Mouse (Mus musculus) heart, embryonic 15.5 days (tissue): ENCODE results near the gene Olfr825. TPM values are rescaled to one million over a fixed set of nuclear protein-coding genes. Genes with fewer than 3 reads are reported as not detected.
"Not testable (repeated sequence)": the region's sequence is repeated elsewhere in the genome, so short reads cannot be mapped to it uniquely, and the experiment has no call there.

Experiments
- ATAC-seq: fragments of 200-750 bp; cut with Nextera tagmentation; replicated peaks from 2 replicates; pipeline ENCODE4 v1.8.0; 2017; ENCODE audit warnings: low read depth, moderate TSS enrichment; ENCODE audit not compliant: insufficient number of reproducible peaks, insufficient read depth, low FRiP score
- H3K27ac ChIP-seq: fragments of 300-500 bp; sonication (generic); 2 replicates; pipeline ENCODE4 v1.5.1; 2015; ENCODE audit warnings: mild to moderate bottlenecking, inconsistent platforms
- H3K27me3 ChIP-seq: fragments of 300-500 bp; sonication (generic); 2 replicates; pipeline ENCODE4 v1.6.1; 2015; ENCODE audit warnings: inconsistent platforms
- H3K36me3 ChIP-seq: fragments of 300-500 bp; sonication (generic); 2 replicates; pipeline ENCODE4 v1.6.1; 2015; ENCODE audit warnings: mild to moderate bottlenecking, inconsistent platforms
- H3K4me1 ChIP-seq: fragments of 300-500 bp; sonication (generic); replicated peaks from 2 replicates; pipeline ENCODE4 v1.6.1; 2015; ENCODE audit warnings: inconsistent platforms
- H3K4me2 ChIP-seq: fragments of 300-500 bp; sonication (generic); 2 replicates; pipeline ENCODE4 v1.6.1; 2015; ENCODE audit warnings: inconsistent platforms, mild to moderate bottlenecking, moderate library complexity
- H3K4me3 ChIP-seq: fragments of 300-500 bp; sonication (generic); 2 replicates; pipeline ENCODE4 v1.5.1; 2015; ENCODE audit warnings: mild to moderate bottlenecking, inconsistent platforms
- H3K9ac ChIP-seq: fragments of 300-500 bp; sonication (generic); 2 replicates; pipeline ENCODE4 v1.6.1; 2015; ENCODE audit warnings: mild to moderate bottlenecking, inconsistent platforms
- H3K9me3 ChIP-seq: fragments of 300-500 bp; sonication (generic); replicated peaks from 2 replicates; pipeline ENCODE4 v1.6.1; 2016; ENCODE audit warnings: inconsistent platforms
- WGBS: fragments of 180-500 bp; shearing (Covaris S2); methylation state at CpG from one replicate; pipeline ENCODE4 v1.1.7; 2015; ENCODE audit warnings: mixed read lengths; 5-methylcytosine and 5-hydroxymethylcytosine counted together
- polyA plus RNA-seq: library from polyadenylated mRNA; unstranded; fragments of >200 nt; fragmentation: Nextera tagmentation; extraction: Ambion mirVana; gene quantifications from 2 replicates; pipeline ENCODE4 v1.2.1, GENCODE M21; 2015

Gene Olfr825
- not detected in 2 replicates for polyA plus RNA-seq

- no peaks in the 10 kb centered on the region for H3K4me1 ChIP-seq
- H3K27me3 ChIP-seq = no peaks in the 10 kb centered on the region
- no peak within 1 kb of the TSS for H3K27ac ChIP-seq
- H3K9me3 ChIP-seq = no peaks in the 10 kb centered on the region
- no peaks in the 10 kb centered on the region for H3K36me3 ChIP-seq
- no peak for ATAC-seq
- no peak within 1 kb of the TSS for H3K4me2 ChIP-seq
- no peak within 1 kb of the TSS for H3K4me3 ChIP-seq
- no peak within 1 kb of the TSS for H3K9ac ChIP-seq
Observed at GRCm38 (mm10) chr10:130166666-130167065, at the start of gene Olfr825. Gene Olfr825 (minus strand): TSS chr10:130166766.

DNA sequence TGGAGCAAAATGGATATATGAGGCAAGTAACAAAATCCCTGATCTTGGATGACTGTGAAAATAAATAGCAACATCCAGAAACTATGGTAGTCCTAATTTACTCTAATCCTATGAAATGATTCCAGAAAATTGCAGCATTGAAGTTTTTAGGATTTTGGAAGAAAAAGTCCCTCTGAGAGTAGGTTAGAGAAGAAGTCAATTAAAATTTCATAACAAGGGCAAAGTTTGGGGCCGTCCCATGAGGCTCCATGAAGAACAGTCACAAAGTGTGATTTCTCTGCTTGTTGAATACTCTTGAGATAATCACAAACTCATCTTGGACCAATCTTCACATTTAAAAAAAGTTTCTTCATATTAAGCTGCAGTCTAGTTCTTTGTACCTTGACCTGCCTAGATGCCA is 47.7 kb upstream of the Olfr825 start, which contains the start of gene Olfr827:
Olfr827 (minus strand) TSS at position 101 of the 400 bp plus-strand sequence.
- Histone ChIP-seq H3K27ac (no peak within 1 kb of the TSS), H3K9me3 (no peaks in the 10 kb centered on the region), H3K4me1 (no peaks in the 10 kb centered on the region), H3K4me2 (no peak within 1 kb of the TSS), H3K9ac (no peak within 1 kb of the TSS), H3K4me3 (no peak within 1 kb of the TSS), H3K36me3 (no peaks in the 10 kb centered on the region), H3K27me3 (no peaks in the 10 kb centered on the region)
- WGBS = 74% methylated on average over 1 of the region's 1 CpGs
- ATAC-seq = no peak

GRCm38 (mm10) chr10:130184086-130184485 is 17.5 kb upstream of the Olfr825 start, which contains the start of gene Olfr826:
Gene Olfr826 (minus strand): TSS chr10:130184186.
- Histone ChIP-seq H3K9ac (no peak within 1 kb of the TSS), H3K27me3 (no peaks in the 10 kb centered on the region), H3K4me2 (no peak within 1 kb of the TSS), H3K36me3 (no peaks in the 10 kb centered on the region), H3K9me3 (no peaks in the 10 kb centered on the region), H3K4me1 (no peaks in the 10 kb centered on the region), H3K27ac (no peak within 1 kb of the TSS), H3K4me3 (no peak within 1 kb of the TSS)
- 57% methylated on average over 1 of the region's 1 CpGs for WGBS
- no peak for ATAC-seq

DNA sequence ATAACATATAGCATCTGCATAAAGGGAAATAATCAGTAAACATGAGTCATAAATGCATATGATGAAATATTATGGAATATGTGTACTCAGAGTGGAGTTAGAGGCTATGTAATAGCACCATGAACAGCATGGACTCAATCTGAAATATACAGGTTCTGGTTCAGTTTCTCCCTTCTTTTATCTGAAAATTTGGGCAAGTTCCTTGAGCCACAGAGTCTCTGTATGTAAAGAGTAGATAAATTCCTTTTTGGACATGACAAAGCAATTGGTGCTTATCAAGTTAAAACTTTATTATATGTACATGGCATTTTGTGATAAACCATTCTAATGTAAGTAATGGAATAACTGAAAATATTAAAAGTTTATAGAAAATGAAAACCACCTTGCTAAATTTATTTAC is 1.4 kb downstream of the Olfr825 start:
- no peaks in the 10 kb centered on the region for H3K4me1 ChIP-seq
- no peak for ATAC-seq

GRCm38 (mm10) chr10:130144121-130144520 is 22.4 kb downstream of the Olfr825 start:
- Histone ChIP-seq H3K4me2 (no peak overlapping the region), H3K36me3 (no peaks in the 10 kb centered on the region)
- WGBS = 66% methylated on average over 5 of the region's 5 CpGs

More for the DNA sequence above, 1.4 kb downstream of the Olfr825 start:
- no peak overlapping the region for H3K4me2 ChIP-seq
- no peak overlapping the region for H3K9ac ChIP-seq
- H3K9me3 ChIP-seq = no peaks in the 10 kb centered on the region
- no peaks in the 10 kb centered on the region for H3K27me3 ChIP-seq
- no peak overlapping the region for H3K27ac ChIP-seq
- H3K36me3 ChIP-seq = no peaks in the 10 kb centered on the region
- H3K4me3 ChIP-seq = no peak overlapping the region

GRCm38 (mm10) chr10:130142481-130142880 is 24.1 kb downstream of the Olfr825 start:
- H3K4me2 ChIP-seq, H3K9me3 ChIP-seq, ATAC-seq, H3K4me1 ChIP-seq, H3K27me3 ChIP-seq, H3K9ac ChIP-seq, H3K4me3 ChIP-seq, H3K27ac ChIP-seq, H3K36me3 ChIP-seq: not testable (repeated sequence)
- WGBS = 65% methylated on average over 5 of the region's 5 CpGs

More at GRCm38 (mm10) chr10:130144121-130144520, 22.4 kb downstream of the Olfr825 start:
- no peak overlapping the region for H3K9ac ChIP-seq
- H3K9me3 ChIP-seq = no peaks in the 10 kb centered on the region
- H3K4me3 ChIP-seq = no peak overlapping the region
- no peaks in the 10 kb centered on the region for H3K27me3 ChIP-seq
- no peaks in the 10 kb centered on the region for H3K4me1 ChIP-seq
- H3K27ac ChIP-seq = no peak overlapping the region
- no peak for ATAC-seq

GRCm38 (mm10) chr10:130134811-130135210 is 31.8 kb downstream of the Olfr825 start:
- ATAC-seq = no peak
- Histone ChIP-seq H3K4me1 (no peaks in the 10 kb centered on the region), H3K9me3 (no peaks in the 10 kb centered on the region), H3K27ac (no peak overlapping the region), H3K27me3 (no peaks in the 10 kb centered on the region), H3K4me2 (no peak overlapping the region), H3K36me3 (no peaks in the 10 kb centered on the region), H3K4me3 (no peak overlapping the region), H3K9ac (no peak overlapping the region)

DNA sequence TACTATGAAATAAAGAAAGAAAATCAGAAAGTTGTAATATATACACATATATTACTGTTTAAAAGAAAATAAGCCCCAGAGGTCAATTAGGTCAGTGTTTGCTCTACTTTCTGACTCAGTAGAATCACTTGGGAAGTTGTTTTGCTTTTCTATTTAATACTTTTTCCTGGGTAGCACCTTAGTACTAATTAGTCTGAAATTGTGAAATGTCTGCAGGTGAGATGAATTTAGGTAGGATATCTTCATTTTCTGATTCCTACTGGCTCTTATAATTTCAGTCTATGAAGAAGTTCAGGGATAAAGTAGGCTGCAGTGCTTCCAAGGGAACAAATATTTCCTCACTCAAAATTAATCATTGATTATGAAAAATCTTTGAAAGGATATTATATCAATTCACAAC is 36.7 kb downstream of the Olfr825 start, which contains the start of gene Olfr824:
Olfr824 (minus strand) TSS at position 101 of the 400 bp plus-strand sequence.
- not testable (repeated sequence) for H3K9ac ChIP-seq, H3K27ac ChIP-seq, H3K4me3 ChIP-seq, H3K9me3 ChIP-seq, H3K36me3 ChIP-seq, H3K4me2 ChIP-seq, H3K4me1 ChIP-seq, ATAC-seq, H3K27me3 ChIP-seq

DNA sequence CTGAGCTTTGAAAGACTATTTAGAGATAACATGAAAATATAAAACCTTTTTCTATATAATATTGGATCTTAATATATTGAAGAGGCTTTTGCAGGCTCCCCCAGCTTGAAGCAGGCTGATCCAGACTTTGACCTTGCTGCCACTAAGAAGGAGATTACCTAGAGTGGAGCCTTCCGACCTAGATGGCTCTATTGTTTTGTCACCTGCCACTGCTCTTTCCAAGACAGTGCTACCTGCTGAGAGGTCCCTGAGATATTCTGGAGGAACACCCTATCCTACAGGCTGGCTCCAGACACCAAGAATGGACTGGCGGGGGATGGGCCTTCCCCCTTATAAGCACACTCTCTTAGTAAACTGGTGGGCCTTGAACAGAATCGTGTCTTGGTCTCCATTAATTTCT is 50.5 kb downstream of the Olfr825 start:
- H3K36me3 ChIP-seq, H3K9me3 ChIP-seq, H3K9ac ChIP-seq, ATAC-seq, H3K4me2 ChIP-seq, H3K27me3 ChIP-seq, H3K4me3 ChIP-seq, H3K27ac ChIP-seq, H3K4me1 ChIP-seq: not testable (repeated sequence)
- 61% methylated on average over 3 of the region's 3 CpGs for WGBS

DNA sequence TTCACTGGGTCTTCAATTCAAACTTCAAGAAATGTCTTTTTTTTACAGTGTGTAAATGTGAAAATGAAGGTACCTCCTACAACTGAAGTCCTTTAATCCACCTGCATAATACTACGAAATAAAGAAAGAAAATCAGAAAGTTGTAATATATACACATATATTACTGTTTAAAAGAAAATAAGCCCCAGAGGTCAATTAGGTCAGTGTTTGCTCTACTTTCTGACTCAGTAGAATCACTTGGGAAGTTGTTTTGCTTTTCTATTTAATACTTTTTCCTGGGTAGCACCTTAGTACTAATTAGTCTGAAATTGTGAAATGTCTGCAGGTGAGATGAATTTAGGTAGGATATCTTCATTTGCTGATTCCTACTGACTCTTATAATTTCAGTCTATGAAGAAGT is 51.3 kb downstream of the Olfr825 start, which contains the start of gene Olfr823:
Olfr823 (minus strand) TSS at position 101 of the 400 bp plus-strand sequence.
- not testable (repeated sequence) for H3K4me1 ChIP-seq, H3K4me3 ChIP-seq, H3K36me3 ChIP-seq, H3K27ac ChIP-seq, H3K9ac ChIP-seq, ATAC-seq, H3K9me3 ChIP-seq, H3K4me2 ChIP-seq, H3K27me3 ChIP-seq
- WGBS = 92% methylated on average over 1 of the region's 1 CpGs
